Mouse (Mus musculus): ENCODE measurements around the gene Adck2.

The Adck2 gene

DNA sequence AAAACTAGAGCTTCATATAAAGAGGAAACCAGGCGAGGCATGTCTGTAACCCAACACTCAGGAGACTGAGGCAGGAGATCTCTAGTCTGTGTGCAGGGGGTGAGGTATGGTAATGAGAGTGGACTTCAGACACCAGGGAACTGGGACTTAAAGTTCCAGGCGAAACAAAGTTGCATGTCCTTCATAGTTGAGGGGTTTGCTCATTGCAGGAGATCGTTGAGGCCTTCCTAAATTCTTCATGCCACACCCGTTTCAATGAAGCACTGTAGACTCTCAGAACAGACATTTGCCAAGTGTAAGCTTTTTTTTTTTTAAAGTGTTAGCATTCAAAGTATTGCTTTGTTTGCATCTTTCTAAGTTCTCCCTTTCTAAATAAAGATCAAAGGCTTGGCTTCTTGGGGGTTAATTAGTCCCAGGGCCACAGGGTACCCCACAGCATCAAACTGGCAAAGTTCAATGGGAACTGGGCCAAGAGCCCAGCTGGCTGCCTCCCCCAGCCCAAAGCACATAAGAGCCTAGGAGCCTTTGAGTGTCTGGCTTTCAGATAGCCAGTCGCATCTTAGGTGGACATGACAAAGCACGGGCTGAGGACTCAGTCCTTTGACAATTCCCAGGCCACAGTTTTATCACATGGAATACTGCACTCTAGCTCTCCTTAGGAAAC, 14.3 kb upstream of the Adck2 start:
- DNase-seq: peak in 1 of 2 experiments; percentile 15

DNA sequence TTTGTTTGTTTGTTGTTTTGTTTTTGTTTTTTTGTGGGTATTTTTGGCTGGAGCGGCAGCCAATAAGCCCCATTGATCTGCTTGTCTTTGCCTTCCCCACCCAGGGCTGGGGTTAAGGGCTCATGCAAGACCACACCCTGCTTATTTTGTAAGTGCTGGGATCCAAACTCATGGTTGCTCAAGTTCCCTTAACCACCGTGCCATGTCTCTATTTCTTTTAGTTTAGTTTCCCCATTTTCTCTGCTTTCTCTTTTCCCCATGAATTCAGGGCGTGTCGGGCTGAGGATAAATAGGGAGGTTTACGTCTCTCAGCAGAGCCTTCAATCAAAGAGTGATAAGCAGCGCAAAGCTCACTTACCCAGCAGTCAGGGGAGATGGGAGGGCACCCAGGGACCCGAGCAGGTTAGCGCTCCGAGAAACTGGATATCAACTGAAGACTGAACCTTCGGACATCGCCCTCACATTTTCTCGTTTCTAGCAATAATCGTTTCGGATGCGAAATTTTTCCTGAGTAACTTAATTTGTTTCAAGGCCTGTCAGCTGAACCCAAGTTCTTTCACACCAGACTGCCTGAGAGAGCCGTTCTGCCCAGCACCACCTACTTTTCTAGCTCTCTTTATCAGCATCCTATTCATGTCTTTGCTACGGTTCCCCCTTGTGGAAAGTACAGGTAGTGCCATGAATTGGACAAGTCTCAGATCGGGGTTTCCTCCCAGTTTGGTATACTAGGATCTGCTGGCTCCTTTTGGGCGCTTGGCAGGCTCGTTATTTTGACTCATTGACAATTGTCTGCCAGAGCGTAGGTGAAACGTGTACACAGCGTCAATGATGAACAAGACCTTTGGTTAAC, 11.3 kb upstream of the Adck2 start:
- DNase-seq: peak; percentile 84 to 87

DNA sequence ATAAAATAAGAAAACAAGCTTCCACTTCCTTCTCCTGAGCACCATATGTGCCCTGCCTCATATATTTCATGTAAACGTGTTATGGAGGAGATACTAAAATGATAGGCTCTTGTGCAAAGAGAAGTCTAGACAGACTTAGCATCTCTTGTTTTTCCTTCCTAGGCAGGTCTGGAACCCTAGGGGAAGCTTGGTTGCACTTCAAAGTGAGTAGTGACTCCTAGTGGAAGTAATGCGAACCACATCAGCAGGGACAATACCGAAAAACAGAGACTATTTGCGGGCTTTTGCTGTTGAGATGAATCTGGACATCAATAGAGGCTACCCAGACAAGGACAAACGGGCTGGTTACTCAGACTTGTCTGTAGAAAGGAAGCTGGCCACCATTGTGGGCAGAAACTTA, 6.1 kb upstream of the Adck2 start:
- peak; percentile 44 to 52 for DNase-seq

DNA sequence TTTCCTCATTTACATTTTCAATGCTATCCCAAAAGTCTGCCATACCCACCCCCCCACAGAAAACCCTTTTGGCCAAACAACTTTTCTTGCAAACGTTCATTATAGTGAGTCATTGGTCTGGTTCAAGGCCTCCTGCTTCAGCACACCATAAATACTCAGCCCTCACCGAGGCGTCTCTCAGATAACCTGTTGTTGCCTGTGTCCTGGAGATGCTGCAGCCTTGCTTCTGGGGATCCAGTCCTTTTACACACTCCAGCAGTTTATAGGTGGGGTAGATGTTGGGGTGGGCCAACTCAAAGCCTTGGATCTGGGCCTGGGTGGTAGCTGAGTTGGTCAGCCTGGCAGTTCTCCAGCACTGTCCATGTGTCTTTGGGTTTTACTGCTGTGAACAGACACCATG, 3.2 kb upstream of the Adck2 start:
- no peak for DNase-seq

DNA sequence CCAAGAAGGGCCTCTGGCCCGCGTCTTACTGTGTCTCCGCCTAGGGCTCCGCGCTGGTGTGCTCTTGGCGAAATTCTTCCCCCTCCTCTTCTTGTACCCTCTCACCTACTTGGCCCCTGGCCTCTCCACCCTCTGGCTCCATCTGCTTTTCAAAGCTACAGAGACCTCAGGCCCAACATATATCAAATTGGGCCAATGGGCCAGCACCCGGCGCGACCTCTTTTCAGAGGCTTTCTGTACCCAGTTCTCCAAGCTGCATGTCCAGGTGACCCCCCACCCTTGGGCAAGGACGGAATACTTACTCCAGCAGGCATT, 839 bp downstream of the Adck2 start:
- DNase-seq: peak; percentile 54 to 58

DNA sequence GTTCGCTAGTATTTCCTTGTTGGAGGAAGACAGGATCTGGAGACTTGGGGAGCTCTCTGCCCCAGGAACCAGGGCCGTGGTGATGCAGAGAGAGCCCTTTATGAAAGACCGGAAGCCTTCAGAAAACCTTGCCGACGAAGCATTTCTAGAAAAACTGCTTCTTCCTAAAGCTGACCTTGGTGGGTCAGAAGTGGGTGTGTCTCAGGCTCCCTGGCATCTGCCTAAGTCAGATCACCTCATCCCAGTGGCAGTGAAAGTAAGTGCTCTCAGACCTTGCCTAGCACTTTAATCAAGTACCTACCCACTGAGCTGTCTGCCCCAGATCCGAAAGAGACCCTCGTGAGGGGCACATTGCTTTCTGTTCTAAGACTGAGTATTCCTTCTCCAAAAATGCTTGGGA, 1.3 kb downstream of the Adck2 start:
- DNase-seq: no peak

DNA sequence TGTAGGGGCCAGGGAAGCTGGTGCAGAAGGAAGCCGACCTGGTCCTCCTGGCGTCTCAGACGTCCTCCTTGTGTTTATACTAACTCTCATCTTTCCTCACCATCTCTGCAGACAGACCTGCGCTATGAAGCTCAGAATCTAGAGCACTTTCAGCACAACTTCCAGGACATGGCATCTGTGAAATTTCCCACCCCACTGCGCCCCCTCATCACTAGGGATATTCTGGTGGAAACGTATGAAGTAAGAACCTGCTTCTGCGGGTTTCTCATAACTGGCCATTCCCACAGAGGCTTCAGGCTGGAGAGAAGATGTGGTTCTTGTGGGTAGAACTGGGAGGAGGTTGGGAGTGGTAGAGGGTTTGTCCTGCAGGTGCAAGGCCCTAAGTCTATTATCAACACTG, 5.9 kb downstream of the Adck2 start:
- DNase-seq: no peak

DNA sequence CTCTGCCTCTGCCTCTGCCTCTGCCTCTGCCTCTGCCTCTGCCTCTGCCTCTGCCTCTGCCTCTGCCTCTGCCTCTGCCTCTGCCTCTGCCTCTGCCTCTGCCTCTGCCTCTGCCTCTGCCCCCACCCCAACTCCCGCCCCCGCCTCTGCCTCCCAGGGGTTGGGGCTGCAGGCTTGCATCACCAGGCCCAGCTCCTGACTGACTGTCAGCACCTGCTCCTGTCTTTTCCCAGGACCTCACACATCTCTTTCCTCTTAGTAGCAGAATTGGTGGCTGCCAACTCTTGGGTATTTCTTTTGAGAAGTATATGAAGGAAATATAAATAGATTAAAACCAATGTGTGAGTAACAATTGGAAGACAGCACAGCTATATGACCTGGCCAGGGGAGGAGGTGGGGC, 6.9 kb downstream of the Adck2 start:
- no peak for DNase-seq

DNA sequence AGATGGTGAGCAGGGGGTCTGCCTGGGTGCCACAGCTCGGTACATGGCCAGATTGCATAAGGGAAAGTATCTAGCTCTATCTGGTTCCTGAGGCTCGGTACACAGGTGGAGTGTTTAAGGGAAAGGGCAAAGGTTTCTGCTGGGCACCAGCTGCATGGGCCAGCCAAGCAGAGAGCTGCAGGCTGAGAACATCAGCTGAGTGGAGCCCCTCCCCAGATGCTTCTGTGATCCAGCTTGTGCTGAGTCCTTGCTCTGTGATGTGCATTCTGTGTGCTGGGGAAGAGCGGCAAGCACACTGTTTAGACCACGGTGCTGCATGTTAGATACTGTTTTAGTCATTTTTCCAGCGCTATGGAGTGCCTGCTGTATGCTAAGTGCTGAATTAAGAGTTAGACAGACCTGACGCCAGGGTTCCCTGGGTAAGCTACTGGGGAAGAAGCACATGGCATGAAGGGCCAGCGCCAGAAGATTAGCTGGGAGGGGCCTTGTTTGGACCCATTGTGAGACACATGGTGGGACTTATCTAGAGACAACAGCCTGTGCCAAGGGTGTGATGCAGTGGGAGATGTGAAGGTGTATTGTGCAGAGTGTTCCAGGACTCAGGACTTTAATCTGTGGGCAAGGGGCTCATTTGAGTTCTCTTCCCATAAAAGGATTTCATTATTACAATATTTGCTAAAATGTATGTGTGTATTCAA, 7.6 kb downstream of the Adck2 start:
- no peak for DNase-seq

DNA sequence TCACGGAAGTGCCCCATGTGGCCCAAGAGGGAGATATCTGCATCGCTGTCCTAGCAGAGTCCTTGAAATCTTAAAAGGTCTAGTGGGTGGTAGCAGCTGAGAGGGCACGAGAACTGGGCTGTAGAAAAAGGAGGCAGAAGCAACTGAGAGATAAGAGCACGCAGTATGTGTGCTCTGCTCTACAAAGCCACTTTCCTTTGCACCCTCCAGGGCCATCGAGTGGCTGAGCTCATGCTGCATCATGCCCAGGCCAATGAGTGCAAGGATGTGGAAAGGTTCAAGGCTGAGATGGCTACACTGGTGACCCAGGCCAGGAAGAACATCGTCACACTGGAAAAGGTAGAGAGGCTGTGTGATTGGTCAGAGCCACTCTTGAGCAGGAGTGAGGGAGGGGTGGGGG, 11.8 kb downstream of the Adck2 start, which contains the start of gene Gm42420:
TSS of gene Gm42420 (plus strand) at position 237 of the 400 bp plus-strand sequence.
- DNase-seq: no peak

DNA sequence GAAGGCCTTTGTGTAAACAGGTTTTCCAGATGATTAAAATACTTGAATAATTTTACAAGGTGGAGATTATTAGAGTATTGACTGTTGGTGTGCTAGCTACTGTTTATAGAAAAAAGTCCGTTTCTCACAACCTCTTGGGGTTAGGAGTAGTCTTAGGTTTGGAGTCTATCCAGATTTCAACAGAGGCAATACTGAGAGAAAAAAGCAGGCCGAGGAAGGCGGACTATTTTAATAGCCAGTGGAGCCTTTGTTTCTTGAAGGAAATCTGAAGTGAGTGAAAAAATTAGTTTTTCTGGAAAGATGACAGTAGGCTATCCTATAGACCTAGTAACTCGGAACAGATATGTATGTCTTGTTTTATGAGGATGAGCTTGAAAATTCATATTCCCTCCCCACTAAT, 17.8 kb downstream of the Adck2 start:
- no peak for DNase-seq

DNA sequence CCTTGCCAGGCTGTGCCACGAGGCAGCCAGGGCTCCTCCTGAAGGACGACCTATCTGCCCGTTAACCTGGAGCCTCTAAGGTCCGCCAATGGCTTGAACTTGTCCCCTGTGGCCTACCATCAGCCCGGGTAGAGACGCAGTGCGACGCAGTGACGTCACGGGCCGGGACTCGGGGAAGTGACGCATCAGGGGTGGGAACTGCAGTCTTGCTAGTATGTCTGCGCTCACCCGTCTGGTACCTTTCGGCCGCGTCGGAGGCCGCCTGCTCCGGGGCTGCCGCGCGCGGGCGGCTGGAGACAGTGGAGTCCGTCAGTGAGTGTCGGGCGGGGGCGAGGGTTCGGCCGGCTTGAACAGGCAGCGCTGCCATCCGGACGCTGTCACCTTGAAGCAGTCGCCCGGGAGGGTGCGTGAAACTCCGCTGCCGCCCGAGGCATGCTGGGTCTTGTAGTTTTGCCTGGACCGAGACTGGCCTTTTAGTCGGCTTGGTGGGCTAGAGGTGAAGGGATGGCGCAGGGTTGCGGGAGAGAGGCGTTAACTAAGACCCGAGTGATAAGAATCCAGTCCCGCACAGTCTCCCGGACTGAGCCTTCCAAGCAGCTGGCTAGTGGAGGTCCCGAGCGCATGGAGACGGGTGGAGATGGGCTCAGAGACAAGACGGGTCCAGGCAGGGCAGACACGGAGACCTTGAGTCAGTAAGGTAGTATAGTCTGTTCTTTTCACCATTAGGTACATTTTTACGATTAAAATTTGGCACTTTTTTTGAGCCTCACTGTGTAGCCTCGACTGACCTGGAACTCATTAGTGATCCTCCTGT, 18.9 kb downstream of the Adck2 start, which contains the start of gene Ndufb2:
TSS of gene Ndufb2 (plus strand) at position 174 of the 814 bp plus-strand sequence.
- DNase-seq: peak; percentile 96 to 97

DNA sequence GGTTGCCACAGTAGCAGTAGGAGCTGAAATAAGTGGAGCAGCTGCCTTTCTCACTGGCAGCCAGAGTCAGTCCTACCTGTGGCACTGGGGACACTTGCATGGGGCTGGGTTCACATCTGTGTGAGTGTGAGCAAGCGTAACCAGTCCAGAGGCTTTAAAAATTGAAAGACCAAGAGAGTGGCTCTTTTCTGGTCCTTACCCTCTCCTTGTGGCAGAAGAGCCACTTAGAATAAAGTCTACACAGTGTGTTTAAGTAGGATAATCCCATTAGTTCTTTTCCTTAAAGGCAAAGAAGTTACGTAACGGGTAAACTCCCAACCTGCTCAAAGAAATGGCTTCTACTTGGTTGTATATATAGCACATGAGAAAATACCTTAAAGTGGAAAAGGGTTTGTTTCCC, 27.2 kb downstream of the Adck2 start:
- DNase-seq: no peak

DNA sequence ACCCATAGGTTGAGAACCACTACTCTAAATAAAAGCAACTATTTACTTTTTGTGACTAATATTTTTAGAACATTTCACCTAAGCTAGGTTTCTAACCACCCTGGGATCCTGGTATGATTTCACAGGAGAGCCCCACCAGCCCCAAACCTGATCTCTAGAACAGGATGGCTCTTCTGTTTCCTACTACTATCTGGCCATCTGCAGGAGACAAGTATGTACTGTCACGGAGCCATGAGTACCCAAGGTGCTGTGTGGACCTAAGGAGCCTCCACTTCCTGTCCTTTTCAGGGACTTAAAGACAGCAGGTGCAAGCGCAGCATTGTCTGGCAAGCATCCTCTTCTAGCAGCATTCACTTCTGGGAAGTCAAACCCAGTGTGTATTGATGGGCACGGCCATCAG, 28.2 kb downstream of the Adck2 start:
- DNase-seq: no peak

DNA sequence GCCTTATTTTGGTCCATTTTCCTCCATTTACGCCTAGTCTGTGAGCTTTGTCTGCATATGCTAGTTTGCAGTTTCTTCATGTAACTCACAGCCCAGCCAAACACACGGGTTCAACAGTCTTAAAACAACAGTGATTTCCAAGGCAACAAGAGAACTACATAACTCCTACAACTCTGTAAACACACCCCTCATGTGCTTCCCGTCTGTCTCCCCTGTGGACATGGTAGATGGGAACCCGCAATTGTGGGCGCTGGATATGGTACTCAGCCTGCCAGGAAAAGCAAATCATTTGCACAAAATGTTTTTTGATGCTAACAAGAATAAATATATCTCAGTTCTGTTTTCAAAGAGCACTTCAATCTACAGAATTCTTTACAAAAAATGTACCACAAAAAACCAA, 30.9 kb downstream of the Adck2 start:
- DNase-seq: no peak

DNA sequence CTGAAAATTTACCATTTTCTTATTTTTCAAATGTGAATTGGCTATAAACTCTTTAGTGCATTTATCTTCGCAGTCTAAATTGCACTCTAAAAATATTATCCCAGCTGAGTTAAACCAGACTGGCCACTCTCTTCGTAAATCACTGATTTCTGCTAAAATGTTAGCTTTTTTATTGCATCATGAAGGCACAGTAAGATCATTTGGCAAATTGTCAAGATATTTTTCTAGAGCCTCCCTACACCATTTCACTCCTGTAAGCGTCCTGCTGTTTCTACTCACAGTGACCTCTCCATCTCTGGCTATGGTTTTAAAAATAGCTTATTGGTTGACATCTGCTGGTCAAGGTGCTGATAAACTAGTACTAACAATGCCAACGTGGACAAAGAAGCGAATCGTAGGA, 32.4 kb downstream of the Adck2 start:
- DNase-seq: no peak

DNA sequence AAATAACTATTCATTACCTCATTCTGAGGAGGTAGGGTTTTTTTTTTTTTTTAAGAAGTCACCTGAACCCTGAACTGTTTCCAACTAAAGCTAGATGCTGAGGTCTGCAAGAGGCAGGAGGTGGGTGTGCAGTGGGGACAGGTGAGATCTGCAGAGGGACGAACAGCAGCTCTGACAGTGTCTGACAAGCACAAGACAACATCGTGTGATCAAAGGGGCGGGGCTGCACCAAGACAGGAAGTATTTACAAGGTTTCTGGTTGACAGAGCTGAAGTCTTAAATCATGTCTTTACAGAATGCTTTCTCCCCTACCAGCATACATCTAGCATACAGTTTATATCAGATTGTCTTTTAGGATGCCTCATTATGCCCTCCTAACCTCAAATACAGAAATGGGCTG, 33.2 kb downstream of the Adck2 start:
- peak; percentile 25 to 53 for DNase-seq

DNA sequence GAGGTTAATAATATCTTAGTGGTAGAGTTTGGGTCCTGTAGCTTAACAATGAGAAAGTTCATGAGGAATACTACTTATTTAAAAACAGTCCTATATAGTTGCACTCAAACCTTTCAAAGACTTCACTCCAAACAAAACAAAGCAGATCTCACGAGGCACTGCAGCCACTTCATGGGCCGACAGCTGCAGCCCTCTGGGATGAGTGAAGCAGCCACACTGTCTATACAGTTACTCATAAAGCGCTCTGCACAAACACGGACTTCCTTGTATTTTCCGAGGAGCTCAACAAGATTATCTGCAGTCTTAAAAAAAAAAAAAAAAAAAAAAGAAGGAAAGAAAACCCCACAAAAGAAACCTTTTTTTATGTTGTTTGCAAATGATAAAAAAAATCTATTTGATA, 33.7 kb downstream of the Adck2 start:
- DNase-seq: no peak

DNA sequence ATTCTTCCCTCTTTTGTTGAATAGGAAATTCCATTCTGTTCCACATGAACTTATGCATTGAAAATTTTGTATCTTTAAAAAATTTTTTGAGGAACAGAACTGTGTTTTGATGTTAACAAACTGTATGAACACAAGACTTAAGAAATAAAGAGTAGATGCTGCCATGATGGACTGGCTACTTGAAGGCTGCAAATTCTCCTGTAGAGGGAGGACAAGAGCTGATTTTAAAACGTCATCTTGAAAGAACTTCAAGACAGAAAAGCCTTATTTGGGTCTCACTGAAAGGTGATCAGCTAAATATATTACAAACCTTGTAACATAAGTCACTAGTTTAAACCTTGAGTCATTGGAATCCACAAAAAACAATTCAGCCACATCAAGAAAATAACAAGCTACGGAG, 36.5 kb downstream of the Adck2 start:
- no peak for DNase-seq

DNA sequence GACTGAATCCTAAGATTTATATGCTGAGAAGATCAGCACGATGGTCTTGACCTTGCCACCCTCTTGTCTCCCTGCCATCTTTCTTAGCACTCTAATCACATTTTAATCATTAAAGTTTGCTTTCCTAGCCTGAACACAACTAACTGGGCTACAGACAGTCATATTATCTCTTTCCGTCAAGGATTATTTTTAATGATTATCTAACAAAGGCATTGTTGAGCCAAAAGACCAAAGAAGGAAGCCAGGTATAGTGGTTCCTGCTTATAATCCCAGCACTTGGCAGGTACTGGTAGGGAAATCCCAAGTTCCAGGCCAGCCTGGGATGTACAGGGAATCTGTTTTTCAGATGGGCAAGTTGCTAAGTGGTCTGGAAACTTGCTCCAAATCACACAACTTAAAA, 37.6 kb downstream of the Adck2 start:
- DNase-seq: peak; percentile 13 to 20
